Mouse (Mus musculus) B cell, adult 2 months (primary cell): ENCODE measurements around the gene Clcn7.
"Not testable (repeated sequence)": the region's sequence is repeated elsewhere in the genome, so short reads cannot be mapped to it uniquely, and the experiment has no call there.

ENCODE experiments used
- DNase-seq, 2 experiments: peaks; one replicate each; pipeline ENCODE4 v3.0.0; 2022

Clcn7 gene

DNA sequence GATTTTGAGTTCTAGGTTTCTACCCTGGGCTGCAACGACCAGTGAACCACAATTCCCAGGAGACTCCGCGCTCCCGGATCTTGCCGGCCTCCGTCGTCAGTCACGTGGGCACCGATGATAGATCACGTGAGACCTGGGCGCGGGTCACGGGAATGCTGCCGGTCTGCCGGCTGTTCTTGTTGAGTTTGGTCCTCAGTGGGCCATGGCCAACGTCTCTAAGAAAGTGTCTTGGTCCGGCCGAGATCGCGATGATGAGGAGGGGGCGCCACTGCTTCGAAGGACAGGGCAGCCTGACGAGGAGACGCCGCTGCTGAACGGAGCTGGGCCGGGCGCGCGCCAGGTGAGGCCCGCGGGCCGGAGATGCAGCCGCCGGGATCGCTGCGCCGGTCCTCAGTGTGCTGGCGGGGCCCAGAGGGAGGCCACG lies at the start of gene Clcn7:
Gene Clcn7 (plus strand): TSS at position 117 of the 424 bp plus-strand sequence.
- DNase-seq, result peak; percentile 91 to 92

DNA sequence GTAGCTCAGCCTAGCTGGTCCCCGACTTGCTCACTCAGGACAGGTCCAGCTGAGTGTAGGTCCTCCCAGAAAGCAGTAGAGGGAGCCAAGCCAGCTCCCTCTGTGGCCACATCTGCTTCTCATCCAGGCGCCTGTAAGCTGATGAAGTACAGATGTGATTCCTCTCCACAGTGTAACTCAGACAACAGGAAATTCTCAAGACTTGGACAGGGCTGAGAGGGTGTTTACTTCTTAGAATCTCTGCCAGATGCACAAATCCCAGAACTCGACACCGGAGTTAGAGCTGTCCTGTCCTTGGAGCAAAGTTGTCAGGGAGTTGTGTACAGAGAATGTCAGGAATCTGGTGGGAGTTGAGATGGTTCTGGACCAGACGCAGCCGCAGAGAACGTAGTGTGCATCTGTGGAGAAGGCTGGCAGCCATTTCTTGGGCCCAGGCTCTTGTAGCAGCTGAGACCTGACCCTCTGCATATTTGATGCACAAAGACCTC lies 49.7 kb upstream of the Clcn7 start, which contains the start of gene Tmem204:
Gene Tmem204 (minus strand): TSS at position 148 of the 488 bp plus-strand sequence.
- no peak for DNase-seq

DNA sequence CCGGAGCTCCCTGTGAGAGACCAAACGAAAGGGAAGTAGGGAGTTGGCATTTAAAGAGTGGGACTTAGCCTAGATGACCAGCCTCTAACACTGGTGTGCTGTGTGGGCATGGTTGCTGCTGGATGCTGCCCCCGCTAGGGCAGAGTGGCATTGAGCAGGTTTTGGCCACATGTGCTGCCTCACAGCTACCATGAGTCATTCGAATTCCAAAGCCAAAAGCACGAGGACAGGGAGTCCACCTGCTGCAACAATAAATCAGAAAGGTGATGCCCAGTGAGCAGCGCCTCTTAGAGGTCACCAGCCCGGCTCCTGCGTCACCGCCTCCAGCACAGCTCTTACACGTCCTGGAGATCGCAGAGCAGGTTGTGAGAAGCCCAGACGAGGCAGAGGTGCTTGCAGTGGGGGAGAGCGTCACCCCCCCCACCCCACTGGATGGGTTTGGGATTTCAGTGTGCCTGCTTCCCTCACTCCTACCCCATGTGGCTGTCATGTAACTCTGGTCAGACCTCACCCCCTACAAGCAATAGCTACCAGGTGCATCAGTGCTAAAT lies 48.3 kb upstream of the Clcn7 start:
- no peak for DNase-seq

DNA sequence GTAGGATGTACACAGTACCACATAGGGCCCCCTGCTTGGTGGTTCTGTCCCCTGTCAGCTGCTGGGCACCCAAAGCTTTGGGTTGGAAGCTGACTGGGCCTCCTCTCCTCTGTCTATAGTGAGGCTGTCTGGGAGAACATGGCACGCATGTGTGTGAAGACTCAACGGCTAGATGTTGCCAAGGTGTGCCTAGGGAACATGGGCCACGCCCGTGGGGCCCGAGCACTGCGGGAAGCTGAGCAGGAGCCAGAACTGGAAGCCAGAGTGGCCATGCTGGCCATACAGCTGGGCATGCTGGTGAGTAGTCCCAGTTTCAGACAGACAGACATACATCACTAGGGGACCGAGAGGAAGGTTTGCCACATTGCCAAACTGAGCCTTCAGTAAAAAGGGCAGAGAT lies 46.5 kb upstream of the Clcn7 start:
- no peak for DNase-seq

DNA sequence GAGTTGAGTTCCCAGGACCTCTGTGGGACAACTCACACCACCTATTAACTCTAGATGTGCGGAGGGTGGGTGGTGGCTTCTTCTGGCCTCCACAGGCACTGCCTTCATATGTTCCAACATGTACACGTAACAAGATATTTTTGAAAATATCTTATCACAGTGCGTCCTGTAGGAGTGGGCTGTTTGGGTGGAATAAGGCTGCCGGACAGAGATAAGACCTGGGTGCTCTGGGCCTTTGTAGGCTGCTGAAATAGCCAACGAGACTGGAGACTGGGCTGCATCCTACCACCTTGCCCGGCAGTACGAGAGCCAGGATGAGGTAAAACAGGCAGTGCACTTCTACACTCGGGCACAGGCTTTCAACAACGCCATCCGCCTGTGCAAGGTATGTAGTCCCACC lies 44.0 kb upstream of the Clcn7 start:
- DNase-seq, result no peak

DNA sequence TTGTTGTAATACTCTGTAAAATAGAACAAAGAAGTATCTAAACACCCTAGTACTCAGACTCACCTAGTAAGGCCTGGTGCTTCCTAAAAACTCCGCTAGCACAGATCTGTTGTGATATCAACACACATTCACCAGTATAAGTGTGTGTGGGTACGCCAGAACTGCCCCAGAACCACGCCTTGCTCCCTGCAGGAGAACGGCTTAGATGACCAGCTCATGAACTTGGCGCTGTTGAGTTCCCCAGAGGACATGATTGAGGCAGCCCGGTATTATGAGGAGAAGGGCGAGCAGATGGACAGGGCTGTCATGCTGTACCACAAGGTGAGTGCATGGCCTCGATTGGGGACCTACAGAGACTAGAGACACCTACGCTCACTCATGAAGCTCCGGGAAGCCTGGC lies 42.7 kb upstream of the Clcn7 start:
- DNase-seq, result no peak

DNA sequence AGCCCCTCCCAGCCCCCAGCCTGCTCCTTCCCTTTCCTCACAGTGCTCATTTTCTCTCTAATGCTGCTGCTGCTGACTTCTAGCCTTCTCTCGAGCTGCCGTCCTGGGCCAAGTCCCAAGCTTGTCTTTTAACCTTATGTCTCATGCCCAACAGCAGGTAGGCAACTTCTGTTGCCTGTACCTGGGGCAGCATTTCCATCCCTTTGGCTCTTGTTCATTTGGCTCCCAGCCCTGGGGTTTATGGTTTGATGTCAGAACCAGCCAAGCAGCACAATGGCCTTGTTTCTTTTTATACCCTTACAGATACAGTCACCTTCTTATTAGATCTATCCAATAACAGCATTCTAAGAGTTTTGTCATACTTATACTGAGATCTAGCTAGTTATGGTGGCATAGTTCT lies 37.0 kb upstream of the Clcn7 start:
- DNase-seq, result no peak

DNA sequence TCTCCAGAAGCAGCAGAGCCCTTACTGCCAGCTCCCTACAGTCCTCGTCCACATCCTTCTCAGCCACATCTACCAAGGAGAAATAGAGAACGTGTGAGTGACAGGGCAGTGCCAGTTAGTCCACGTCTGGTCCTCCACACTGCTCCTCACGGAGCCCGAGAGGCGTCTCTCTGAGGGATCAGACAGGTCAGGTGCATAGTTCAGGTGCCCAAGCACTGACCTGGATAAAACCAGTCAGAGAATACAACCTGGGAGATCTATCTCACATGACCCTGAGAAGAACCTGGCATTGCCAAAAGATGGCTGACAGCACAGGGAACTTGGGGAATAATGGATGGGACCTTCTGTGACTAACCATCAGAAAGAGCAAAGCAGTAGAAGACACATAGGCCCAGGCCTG lies 33.1 kb upstream of the Clcn7 start:
- DNase-seq, result no peak

DNA sequence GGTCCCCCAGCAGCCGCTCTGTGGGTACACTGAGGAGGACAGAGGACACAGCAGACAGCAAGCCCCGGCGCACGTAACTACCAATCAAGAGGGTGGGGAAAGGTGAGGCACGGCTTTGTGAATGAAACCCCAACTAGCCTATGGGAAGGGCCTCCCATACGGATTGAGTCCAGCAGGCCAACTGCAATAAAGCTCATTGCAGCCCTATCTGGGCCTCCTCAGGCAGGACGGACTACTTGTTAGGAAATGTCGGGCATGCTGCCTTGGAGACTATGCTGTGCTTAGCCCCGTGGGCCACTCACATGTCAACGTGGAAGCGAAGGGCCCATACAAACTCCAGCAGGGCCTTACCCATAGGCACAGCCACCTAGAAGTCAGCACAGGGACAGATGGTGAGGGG lies 31.9 kb upstream of the Clcn7 start:
- DNase-seq, result no peak

DNA sequence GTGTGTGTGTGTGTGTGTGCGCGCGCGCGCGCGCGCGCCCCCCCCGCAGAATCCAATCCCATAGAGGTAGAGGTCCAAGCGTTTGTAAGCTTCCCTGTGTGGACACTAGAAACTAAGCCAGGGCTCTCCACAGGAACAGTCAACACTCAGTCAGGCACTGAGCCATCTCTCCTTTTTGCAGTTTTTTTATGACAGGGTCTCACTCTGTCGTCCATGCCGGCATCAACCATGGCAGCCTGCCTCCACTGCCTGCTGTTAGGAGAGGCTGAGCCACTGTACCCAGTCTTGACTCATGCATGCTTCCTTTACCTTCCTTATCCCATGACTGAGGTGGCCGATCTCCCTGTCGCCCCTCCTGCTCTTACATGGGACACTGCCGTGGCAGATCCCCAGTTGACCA lies 25.4 kb upstream of the Clcn7 start:
- no peak for DNase-seq

DNA sequence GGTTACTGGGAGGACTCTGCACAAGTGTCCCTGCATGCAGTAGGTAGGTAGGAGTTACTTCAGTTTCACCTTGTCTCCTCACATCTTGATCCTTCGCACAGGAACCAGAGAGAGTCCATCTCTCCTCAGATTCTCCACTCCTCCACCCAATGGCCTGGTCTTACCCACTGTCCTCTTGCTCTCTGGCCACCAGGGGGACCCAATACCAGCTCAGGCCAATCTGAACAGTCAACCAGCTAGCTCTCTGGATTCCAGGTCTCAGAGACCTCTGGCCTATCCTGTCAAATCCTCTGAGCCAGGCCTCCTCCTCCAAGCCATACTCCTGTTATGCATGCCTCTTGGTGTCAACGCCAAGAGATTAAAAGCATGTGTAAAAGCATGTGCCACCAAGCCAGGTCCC lies 23.6 kb upstream of the Clcn7 start:
- DNase-seq, result peak; percentile 40 to 55

DNA sequence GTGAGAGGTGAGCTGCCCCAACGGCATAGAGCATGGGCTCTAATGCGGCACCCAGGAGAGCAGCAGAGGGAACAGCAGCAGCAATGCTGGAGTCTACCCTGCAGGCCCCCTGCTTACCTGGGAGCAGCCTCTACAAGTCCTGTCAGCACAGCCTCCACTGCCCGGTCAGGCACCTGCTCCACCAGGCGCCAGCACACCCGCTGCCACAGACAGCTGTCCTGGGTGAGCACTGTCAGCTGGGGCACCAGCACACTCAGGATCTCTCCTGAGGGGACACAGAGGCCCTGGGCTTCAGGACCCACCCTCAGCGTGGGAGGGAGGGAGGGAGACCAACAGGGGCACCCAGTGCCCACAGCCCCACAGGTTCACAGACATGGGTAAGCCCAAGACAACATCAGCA lies 22.6 kb upstream of the Clcn7 start:
- DNase-seq, result no peak

DNA sequence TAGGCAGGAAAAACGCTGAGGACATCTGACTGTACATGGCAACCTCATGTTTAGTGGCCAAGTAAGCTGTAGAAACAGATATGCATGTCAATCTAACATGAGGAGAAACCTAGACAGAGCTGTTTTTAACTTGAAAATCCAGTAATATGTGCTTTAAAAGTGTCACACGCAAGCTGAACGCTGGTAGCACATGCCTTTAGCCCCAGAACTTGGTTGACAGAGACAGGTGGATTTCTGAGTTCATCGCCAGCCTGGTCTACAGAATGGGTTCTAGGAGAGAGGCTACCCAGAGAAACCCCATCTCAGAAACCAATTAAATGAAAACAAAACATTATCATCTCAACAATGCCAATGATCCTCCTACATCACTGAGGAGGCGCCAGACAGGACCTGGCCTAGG lies 22.0 kb upstream of the Clcn7 start:
- DNase-seq, result no peak

DNA sequence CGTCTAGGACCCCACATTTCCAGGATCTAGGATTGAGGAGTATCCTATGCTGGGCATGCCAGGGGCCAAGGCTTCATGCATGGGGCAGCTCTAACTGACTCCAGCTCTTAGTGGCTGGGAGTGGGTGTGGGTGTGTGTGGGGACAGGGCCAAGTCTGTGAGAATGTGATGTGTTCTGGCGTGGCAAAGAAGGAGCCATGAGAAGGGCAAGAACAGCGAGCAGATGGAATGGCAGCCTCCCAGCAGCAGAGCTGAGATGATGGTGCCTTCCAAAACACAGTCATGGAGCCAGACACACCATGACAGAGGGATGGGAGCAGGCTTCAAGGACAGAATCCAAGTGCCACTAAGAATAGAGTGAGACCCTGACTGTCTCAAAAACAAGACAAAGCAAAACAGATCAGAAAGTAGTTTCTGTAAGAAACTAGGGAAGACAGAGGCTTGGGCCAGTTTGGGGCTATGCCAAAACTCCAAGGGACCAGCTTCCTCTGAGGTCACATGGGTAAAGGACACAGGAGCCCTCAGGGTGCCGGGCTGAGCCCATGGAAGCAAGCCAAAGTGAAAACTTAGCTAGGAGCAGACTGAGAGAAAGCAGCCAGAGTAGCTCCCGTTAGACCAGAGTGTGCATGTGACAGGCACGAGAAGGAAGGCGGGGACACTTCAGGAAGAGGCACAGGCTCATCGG lies 21.3 kb upstream of the Clcn7 start:
- no peak for DNase-seq

DNA sequence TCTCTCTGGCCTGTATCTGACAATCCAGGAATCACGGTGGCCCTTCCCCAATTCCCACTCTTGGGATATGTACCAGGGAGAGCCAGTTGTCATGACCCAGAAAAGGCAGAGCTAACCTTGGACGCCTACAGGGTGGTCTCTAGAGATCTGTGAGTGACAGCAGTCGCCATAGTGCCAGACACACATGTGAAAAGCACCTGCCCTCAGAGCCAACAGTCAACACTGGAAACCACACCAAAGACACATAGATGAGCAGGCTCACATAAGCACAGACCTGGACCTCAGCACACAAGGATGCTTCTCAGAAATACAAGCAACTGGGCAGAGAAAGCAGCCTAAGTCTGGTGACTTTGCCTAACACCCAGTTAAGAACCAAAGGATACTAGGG lies 20.8 kb upstream of the Clcn7 start:
- DNase-seq, result no peak

DNA sequence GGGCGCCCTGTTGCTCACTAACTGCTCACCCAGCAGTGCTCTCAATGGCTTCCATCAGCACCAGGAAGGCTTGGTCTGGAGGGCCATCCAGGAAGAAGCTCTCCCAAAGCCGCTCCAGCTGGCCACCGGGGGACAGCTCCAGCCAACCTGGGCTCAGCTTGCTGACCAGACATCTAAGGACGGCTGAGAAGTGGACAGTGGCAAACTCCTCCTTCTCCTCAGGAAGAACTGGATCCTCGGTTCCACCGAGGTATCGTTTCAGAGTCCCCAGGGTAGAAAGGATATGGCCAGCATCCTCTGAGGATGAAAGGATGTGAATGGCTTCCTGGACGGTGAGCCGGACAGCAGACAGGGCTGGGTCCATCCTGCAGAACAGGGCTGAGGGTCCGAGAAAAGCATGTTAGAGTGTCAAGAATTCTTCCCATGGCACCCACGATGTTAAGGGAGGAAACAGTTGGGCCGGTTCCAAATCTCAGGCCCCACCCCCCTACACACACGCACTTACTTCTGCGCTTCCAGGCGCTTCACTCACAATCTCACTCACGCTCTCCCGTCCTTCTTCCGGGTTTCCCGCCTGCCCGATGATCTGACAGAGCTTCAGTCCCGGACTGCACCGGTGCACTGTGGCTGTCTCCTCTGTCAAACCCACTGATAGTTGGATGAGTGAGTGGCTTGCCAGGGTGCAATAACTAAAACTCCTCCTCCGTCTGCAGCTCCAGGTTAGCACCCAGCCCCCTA lies 18.1 kb upstream of the Clcn7 start:
- no peak for DNase-seq

DNA sequence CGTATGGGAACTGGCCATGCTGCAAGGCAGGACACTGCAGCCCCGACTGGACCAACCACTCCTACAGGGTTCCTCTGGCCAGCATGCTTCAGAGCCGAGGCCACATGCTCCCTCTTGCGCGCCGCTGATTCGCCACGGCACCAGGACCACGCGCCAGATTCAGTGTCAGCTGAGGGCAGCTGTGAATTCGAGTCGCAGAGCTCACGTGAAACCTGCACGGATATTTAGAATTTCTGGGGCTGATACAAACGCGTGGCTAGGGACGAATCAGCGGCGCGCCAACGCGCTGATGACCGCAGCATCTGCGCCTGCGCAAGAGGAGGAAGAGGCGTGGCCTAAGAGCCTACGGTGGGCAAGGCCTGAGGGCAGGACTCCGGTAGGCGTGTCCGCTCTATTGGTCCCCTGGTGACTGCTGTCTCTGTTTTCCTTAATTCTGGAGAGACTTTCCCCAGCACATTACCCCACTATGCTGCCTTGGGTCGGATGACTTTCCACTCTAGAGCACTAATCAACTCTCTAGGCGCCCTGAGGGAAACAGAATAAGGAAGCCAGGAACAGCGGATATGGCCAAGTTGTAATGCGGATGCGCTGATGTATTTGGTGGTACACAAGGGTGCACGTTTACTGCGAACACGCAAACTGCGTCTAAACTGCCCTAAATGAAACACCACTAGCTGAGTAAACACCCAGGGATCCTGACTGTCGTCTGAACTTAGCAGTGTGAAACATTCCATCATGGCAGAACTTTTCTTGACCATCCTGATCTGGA lies 17.3 kb upstream of the Clcn7 start, which contains the start of gene Telo2:
Gene Telo2 (minus strand): TSS at position 304 of the 769 bp plus-strand sequence.
- DNase-seq, result peak; percentile 94

DNA sequence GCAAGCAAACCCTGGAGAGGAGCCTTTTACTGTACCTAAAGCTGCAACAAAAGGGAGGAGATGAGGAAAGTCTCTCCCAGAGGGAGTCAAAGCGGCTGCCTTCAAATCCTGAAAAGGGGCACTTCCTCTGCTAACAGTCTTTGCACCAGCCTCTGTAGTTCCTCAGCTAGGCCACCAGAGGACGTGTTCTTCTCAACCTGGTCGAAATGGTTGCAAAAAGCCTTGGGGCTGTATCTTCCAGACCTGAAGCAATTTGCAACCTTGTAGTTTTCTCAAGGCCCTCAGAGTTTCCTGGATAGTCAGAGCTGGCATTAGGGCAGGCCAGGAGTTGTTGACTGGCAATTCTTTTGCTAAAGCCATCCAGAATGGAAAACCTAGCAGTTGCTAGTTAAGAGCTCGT lies 15.9 kb upstream of the Clcn7 start:
- peak; percentile 63 to 67 for DNase-seq

DNA sequence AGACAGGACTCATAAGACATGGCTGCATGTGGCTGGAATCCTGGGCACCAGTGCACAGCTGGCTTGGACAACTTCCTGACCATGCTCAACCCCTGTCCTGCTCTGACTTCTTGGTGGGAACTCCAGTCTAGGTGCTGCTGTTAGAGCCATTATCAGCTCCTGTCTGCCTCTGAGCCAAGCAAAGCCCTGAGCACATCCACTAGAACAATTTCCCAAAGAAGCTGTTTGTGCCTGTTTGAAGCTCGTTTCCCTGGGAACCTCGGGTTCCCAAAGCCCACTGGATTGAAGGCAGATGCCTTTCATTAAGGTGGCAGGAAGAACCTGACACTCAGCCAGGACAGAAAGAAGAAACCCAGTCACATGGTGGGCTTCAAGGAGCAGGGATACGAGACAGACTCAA lies 12.8 kb upstream of the Clcn7 start, which contains the start of gene Ptx4:
Gene Ptx4 (plus strand): TSS at position 355 of the 400 bp plus-strand sequence.
- no peak for DNase-seq

DNA sequence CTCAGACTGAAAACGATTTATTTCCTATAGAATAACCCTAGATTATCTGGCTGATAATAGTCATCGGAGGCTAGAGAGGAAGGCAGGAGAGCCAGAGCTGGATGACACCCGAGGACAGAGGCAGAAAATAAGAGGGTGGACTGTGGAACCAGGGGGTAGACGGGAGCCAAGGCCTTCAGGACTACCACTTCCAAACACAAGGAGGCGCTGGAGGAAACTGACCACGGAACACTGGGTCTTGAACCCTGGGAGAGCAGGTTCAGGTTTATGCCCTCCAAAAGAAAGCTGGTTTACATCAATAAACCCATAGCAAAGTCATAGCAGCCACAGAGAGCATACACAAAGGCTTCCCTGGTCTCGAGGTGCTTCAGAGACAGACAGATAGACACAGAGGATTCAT lies 9.2 kb upstream of the Clcn7 start:
- peak; percentile 65 to 68 for DNase-seq

DNA sequence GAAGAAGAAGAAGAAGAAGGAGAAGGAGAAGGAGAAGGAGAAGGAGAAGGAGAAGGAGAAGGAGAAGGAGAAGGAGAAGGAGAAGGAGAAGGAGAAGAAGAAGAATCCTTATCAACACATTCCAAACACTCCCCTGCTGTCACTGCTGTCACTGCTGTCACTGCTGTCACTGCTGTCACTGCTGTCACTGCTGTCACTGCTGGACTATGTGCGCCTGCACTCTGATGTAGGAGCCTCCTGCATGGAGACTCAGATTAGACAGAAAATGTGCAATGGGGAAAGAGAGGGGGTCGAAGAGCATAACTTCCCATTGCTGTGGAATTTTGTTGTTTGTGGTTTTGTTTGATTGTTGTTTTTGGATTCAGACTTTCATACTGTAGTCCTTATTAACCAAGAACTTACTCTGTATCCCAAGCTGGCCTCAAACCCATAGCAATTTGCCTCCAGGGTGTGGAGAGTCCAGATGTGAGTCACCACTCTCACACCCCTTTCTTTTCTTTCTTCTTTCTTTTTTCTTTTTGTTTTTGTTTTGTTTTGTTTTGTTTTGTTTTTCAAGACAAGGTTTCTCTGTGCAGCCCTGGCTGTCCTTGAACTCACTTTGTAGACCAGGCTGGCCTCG lies 7.6 kb upstream of the Clcn7 start:
- not testable (repeated sequence) for DNase-seq

DNA sequence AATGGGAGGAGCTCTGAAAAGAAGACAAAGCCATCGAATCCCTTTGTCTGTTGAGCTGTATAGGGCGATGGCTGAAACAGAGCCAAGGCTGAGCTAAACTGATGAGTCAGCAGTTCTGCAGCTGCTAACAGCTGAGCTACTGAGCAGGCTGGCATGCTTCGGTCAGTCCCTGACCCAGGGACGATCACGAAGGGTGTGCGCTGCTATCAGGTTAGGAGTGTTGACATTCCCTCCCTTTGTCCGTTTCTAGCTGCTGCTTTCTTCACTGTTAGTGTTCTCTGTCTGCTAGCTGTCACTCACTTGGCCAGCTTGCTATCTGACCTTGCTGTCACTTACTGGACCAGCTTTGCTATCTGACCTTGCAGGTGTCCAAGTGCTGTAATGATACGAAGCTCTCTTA lies 6.1 kb upstream of the Clcn7 start:
- no peak for DNase-seq

DNA sequence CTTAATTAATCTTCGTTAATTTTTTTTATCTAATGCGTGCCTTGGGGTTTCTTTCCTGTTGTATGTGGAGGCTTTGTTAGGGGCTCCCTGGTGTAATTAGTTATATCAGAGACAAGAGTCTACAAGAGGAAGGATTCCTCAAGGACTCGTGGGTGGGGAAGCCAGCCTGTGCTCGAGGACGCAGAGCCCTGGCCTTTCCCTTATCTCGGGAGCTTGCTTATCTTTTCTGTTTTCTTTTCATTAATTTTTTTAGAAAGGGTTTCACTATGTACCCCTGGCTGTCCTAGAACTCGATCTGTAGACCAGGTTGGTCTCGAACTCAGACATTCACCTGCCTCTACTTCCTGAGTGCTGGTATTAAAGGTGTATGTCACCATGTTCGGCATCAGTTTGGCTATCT lies 5.5 kb upstream of the Clcn7 start:
- no peak for DNase-seq
